Mouse (Mus musculus) cerebellum, adult 2 months (tissue): ENCODE results near the gene Nlgn1.

Experiments
- CTCF ChIP-seq: fragments of 200-500 bp; IDR thresholded peaks from 2 replicates; pipeline ENCODE4 v1.5.1; 2011; ENCODE audit warnings: low read depth, mild to moderate bottlenecking, control low read depth, low read length, moderate library complexity, borderline replicate concordance; ENCODE audit not compliant: insufficient read depth
- POLR2A ChIP-seq: fragments of 200-500 bp; IDR thresholded peaks from 2 replicates; pipeline ENCODE4 v1.6.1; 2011; ENCODE audit warnings: low read length, control low read depth, borderline replicate concordance; ENCODE audit not compliant: insufficient read depth

GRCm38 (mm10) chr3:25807559-25807958 is 524.7 kb downstream of the Nlgn1 start:
- TF ChIP-seq CTCF, result no peak
- TF ChIP-seq POLR2A, result no peak
